Mouse (Mus musculus) stomach, postnatal 0 days (tissue): ENCODE measurements around the gene Plce1.

Experiments
- CTCF ChIP-seq: IDR thresholded peaks from 2 replicates; pipeline ENCODE4 v1.5.1; 2016; ENCODE audit warnings: antibody characterized with exemption, low read depth, mild to moderate bottlenecking, moderate library complexity
- EP300 ChIP-seq: optimal IDR thresholded peaks from 2 replicates; pipeline ENCODE3; 2016; ENCODE audit warnings: antibody characterized with exemption

- TF ChIP-seq CTCF (no peak), EP300 (no peak)
Observed at GRCm38 (mm10) chr19:38458996-38459395, 21.9 kb upstream of the Plce1 start.
